Mouse (Mus musculus): ENCODE measurements around the gene Cyb5rl. TPM values are rescaled to one million over a fixed set of nuclear protein-coding genes. Genes with fewer than 3 reads are reported as not detected.

The Cyb5rl gene
- polyA plus RNA-seq, 1 experiment from 2014 or later: 4.3 TPM

GRCm38 (mm10) chr4:107114278-107114677, 47.5 kb downstream of the Cyb5rl start:
- ChIA-PET CTCF (no interaction called here), POLR2A (no interaction called here)
- DNase-seq (ENCODE audit: low read depth, low spot score) (no peak), ATAC-seq (no peak)
- H3K27me3 ChIP-seq: no peaks in the 10 kb centered on the region
- no peak for TF ChIP-seq CTCF (IDR thresholded peaks at IDR 0.05)
- in situ Hi-C loops (cut with MboI; ENCODE audit: low pct_unique_long_range_greater_than_20kb): no loop called here

- ChIA-PET CTCF (interaction anchor here (1.5 kb wide), 1 partner anchor 47 kb away, joined by 3 read pairs; no protein-coding TSS in a partner anchor), POLR2A (no interaction called here)
- in situ Hi-C loops (cut with MboI; ENCODE audit: low pct_unique_long_range_greater_than_20kb): no loop called here
- DNase-seq (ENCODE audit: low read depth, low spot score): no peak
- no peaks in the 10 kb centered on the region for H3K27me3 ChIP-seq
- no peak for TF ChIP-seq CTCF (IDR thresholded peaks at IDR 0.05)
- ATAC-seq: no peak
Measured at GRCm38 (mm10) chr4:107117741-107118385, 51.1 kb downstream of the Cyb5rl start.

GRCm38 (mm10) chr4:107119056-107119455, 52.3 kb downstream of the Cyb5rl start:
- no peak for DNase-seq (ENCODE audit: low read depth, low spot score)
- TF ChIP-seq CTCF (IDR thresholded peaks at IDR 0.05): no peak
- H3K27me3 ChIP-seq: no peaks in the 10 kb centered on the region
- ATAC-seq: no peak
- in situ Hi-C loops (cut with MboI; ENCODE audit: low pct_unique_long_range_greater_than_20kb): no loop called here
- ChIA-PET POLR2A (no interaction called here), CTCF (interaction anchor here (1.5 kb wide), 1 partner anchor 46 kb away, joined by 3 read pairs; no protein-coding TSS in a partner anchor)

GRCm38 (mm10) chr4:107120676-107121075, 53.9 kb downstream of the Cyb5rl start:
- no peak for ATAC-seq
- CTCF ChIA-PET: interaction anchor here (0.9 to 1.1 kb wide), 2 partner anchors 43 to 277 kb away, joined by 3 read pairs; no protein-coding TSS in a partner anchor
- POLR2A ChIA-PET: no interaction called here
- TF ChIP-seq CTCF (IDR thresholded peaks at IDR 0.05): no peak
- H3K27me3 ChIP-seq: no peaks in the 10 kb centered on the region
- no peak for DNase-seq (ENCODE audit: low read depth, low spot score)
- in situ Hi-C loops (cut with MboI; ENCODE audit: low pct_unique_long_range_greater_than_20kb): no loop called here

- in situ Hi-C loops (cut with MboI; ENCODE audit: low pct_unique_long_range_greater_than_20kb): no loop called here
- ATAC-seq (no peak), DNase-seq (ENCODE audit: low read depth, low spot score) (no peak)
- no peak for TF ChIP-seq CTCF (IDR thresholded peaks at IDR 0.05)
- ChIA-PET CTCF (interaction anchor here (0.7 to 1.1 kb wide), 4 partner anchors 11 to 283 kb away, joined by 3 to 4 read pairs (median 3); no protein-coding TSS in a partner anchor), POLR2A (no interaction called here)
- H3K27me3 ChIP-seq: no peaks in the 10 kb centered on the region
Measured at GRCm38 (mm10) chr4:107121165-107121943, 54.6 kb downstream of the Cyb5rl start.

GRCm38 (mm10) chr4:107124376-107124775, 57.6 kb downstream of the Cyb5rl start:
- DNase-seq (ENCODE audit: low read depth, low spot score) (no peak), ATAC-seq (no peak)
- ChIA-PET POLR2A (no interaction called here), CTCF (interaction anchor here (1.8 kb wide), 1 partner anchor 40 kb away, joined by 4 read pairs; no protein-coding TSS in a partner anchor)
- no peak for TF ChIP-seq CTCF (IDR thresholded peaks at IDR 0.05)
- in situ Hi-C loops (cut with MboI; ENCODE audit: low pct_unique_long_range_greater_than_20kb): no loop called here
- H3K27me3 ChIP-seq: no peaks in the 10 kb centered on the region

- ATAC-seq: no peak
- POLR2A ChIA-PET: interaction anchor here (0.6 kb wide), 1 partner anchor 26 kb away, joined by 5 read pairs; no protein-coding TSS in a partner anchor
- DNase-seq (ENCODE audit: low read depth, low spot score): no peak
- H3K27me3 ChIP-seq: no peaks in the 10 kb centered on the region
- CTCF ChIA-PET: interaction anchor here (1.8 kb wide), 1 partner anchor 39 kb away, joined by 4 read pairs; no protein-coding TSS in a partner anchor
- no peak for TF ChIP-seq CTCF (IDR thresholded peaks at IDR 0.05)
- in situ Hi-C loops (cut with MboI; ENCODE audit: low pct_unique_long_range_greater_than_20kb): no loop called here
Measured at GRCm38 (mm10) chr4:107125101-107125500, 58.3 kb downstream of the Cyb5rl start.

GRCm38 (mm10) chr4:107126389-107126788, 59.6 kb downstream of the Cyb5rl start:
- DNase-seq (ENCODE audit: low read depth, low spot score): no peak
- ATAC-seq: no peak
- no peaks in the 10 kb centered on the region for H3K27me3 ChIP-seq
- CTCF ChIA-PET: no interaction called here
- TF ChIP-seq CTCF (IDR thresholded peaks at IDR 0.05): no peak
- POLR2A ChIA-PET: no interaction called here
- in situ Hi-C loops (cut with MboI; ENCODE audit: low pct_unique_long_range_greater_than_20kb): no loop called here

GRCm38 (mm10) chr4:107126891-107127524, 60.2 kb downstream of the Cyb5rl start:
- no peak for TF ChIP-seq CTCF (IDR thresholded peaks at IDR 0.05)
- CTCF ChIA-PET: no interaction called here
- POLR2A ChIA-PET: interaction anchor here (0.5 kb wide), 1 partner anchor 73 kb away, joined by 3 read pairs; no protein-coding TSS in a partner anchor
- in situ Hi-C loops (cut with MboI; ENCODE audit: low pct_unique_long_range_greater_than_20kb): no loop called here
- DNase-seq (ENCODE audit: low read depth, low spot score) (no peak), ATAC-seq (no peak)
- H3K27me3 ChIP-seq: no peaks in the 10 kb centered on the region

GRCm38 (mm10) chr4:107127901-107128669, 61.3 kb downstream of the Cyb5rl start:
- no peak for DNase-seq (ENCODE audit: low read depth, low spot score)
- in situ Hi-C loops (cut with MboI; ENCODE audit: low pct_unique_long_range_greater_than_20kb): no loop called here
- no peaks in the 10 kb centered on the region for H3K27me3 ChIP-seq
- CTCF ChIA-PET: interaction anchor here (1.3 kb wide), 1 partner anchor 36 kb away, joined by 3 read pairs; no protein-coding TSS in a partner anchor
- POLR2A ChIA-PET: interaction anchor here (0.5 to 0.9 kb wide), 2 partner anchors 11 to 72 kb away, joined by 3 read pairs; no protein-coding TSS in a partner anchor
- TF ChIP-seq CTCF (IDR thresholded peaks at IDR 0.05): no peak
- ATAC-seq: no peak

Data from Patski (cell line).